Mouse (Mus musculus) gastrocnemius, postnatal 36 days (tissue): ENCODE results near the gene Cpa1. TPM values are rescaled to one million over a fixed set of nuclear protein-coding genes. Genes with fewer than 3 reads are reported as not detected.

Experiments used
- DNase-seq, 2 experiments: peaks; one replicate each; pipeline ENCODE4 v3.0.0; 2022
- intact Hi-C: fragments of 180-260 bp; cut with DNase I; formaldehyde crosslinking; loops from one replicate; pipeline ENCODE4 v1.15.1; 2025
- long read RNA-seq, 2 experiments: library from polyadenylated mRNA; stranded (forward); transcript quantifications; one replicate each; pipeline ENCODE4 v2.0.0; 2021
- total RNA-seq, 2 experiments: library from RNA; stranded (reverse); gene quantifications; 2 replicates each; pipeline ENCODE4 v1.2.3; 2021

The Cpa1 gene
- total RNA-seq, result not detected
- long read RNA-seq, experiment 1, result 0 reads
- long read RNA-seq, experiment 2, result 0 reads

DNA sequence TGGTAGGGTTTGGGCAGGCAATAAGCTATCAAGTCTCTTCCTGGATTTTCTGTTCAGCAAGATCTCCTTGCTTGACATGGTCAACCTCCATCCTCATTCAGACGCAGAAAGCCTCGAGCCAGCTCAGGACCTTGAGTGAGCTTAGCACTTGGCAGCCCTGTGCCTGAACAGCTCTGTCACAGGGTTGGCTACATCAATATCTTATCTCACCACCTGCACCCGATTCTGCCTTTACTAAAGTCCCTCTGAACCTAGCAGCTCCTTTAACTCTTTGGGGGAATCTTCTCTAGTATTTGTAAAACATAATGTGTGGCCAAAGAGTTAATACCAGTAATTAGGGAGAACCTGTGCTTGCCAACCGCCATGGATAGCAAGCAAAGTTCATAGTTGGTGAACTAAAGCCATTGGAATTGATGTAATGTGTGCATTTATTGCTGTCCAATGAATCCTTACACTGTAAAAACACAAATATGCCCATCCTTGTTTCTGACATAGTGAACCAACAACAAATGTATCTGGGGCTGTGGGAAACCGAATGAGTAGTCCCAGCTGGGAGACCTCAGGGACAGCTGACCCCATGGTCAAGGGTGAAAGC lies at the start of gene Cpa1:
Gene Cpa1, plus strand, starts transcription at position 545 of the 595 bp plus-strand sequence.
- no peak for DNase-seq
- intact Hi-C loops, result no loop called here

DNA sequence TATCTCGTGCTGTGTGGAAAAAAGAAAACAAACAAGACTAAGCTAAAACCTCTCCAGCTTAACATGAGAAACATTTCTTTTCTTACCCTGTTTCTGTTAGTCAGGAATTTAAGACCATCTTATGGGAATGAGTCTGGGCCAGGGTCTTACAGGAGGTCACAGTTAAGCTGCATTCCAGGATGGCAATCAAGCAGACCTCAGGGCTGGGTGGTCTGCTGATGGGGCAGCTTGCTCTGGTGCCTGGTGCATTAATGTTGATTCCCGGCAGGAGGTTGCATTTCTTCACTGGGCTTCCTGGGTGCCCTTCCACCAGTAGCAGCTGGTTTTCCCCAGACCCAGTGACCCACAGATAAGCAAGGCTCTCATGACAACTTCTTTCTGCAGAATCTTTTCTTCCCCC lies 49.2 kb upstream of the Cpa1 start:
- intact Hi-C loops, result no loop called here

DNA sequence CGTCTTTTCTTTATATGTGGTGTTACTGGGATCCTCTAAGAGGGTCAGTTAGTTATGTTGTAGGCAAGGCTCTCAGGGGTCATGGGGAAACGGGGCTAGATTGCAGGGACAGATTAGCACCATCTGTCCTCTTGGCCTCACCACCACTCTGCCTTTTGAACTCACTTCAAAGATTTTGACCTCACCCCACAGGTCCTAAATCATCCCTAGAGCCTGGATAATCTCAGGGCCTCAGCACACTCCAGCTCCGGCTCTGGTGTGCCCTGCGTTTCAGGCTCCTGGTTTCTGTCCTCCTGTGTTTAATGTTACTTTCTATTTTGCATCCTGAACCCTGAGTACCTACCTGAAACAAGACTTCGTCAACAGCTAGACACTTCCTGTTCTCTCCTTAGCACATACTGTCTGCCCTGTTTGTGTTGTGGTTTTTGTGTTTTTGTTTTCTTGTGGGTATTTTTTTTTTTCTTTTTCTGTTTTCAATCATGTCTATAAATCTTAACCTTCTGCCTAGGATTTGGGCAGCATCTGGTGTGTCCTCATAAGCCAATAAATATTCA lies 47.1 kb upstream of the Cpa1 start:
- no peak for DNase-seq

More for the DNA sequence above, 49.2 kb upstream of the Cpa1 start:
- no peak for DNase-seq

DNA sequence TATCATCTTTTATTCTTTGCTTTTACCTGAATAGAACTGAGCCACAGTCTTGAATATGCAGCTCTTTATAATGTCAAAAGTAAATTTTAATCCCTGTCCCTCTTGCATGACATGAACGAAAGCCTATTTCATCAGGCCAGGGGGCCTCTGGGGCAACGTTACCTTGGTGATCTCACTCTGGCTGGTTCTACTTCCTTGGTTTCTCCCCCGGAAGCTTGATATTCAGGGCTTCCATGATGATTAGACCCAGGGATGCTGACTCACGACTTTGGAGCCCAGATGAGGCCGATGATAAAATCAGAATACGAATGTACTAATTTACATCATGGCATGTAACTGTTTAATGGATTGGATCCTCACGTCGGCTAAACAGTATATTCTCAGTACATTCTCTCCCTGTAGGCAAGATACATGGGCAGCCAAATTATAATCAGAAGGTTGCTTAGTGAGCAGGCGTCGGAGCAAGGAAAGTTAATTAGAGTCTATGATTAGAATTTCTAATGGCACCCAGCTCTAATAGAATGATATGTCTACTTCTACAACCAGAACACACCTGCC lies 46.5 kb upstream of the Cpa1 start:
- intact Hi-C loops, result no loop called here
- DNase-seq, result no peak

More for the DNA sequence above, 47.1 kb upstream of the Cpa1 start:
- intact Hi-C loops, result no loop called here

DNA sequence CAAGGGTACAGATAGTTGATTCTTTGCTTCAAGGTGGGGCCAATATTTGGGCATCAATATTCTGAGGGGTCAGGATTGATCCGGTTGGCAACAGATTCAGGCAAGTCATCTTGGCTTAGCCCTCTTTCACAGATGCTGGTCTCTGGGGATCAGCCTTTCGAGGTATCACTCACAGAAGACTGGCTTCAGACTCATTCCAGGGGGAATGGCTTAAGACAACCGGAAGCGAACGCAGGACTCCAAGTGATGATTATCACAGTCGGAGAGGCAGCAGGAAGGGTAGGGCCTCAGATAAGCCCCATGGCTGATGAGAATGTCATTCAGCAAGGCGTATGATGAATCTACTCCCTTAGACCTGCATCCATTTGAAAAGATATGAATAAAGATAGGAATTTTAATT lies 44.7 kb upstream of the Cpa1 start:
- no peak for DNase-seq
- intact Hi-C loops, result no loop called here

DNA sequence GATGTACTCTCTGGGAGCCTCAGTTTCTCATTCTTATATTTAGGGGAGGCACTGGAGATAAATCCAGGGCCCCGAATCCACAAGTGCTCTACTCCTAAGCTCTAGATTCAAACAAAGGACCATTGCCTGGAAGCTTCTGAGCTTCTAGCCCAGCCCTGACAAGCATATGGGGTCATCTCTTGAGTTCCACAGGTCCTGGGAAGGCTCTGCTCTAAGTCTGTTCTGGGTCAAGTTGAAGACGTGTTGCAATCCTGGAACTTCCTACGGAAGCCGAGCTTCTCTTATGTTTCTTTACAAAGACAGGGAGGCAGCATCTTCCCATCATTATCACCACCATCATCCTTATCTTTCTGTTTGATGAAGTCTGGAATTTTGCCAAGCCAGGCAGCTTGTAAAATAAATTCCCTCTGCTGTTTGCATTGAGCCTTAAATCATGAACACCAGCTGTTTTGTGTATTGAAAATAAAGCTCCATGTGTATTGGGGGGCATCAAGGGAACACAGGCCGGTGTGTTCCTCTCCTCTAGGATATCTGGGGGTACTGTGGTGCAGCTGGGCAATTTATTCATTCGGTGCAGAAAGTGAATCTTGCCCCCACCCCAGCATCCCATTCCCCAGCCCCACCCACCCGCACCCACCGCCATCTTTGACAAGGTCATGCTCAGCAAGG lies 42.7 kb upstream of the Cpa1 start:
- intact Hi-C loops, result no loop called here

DNA sequence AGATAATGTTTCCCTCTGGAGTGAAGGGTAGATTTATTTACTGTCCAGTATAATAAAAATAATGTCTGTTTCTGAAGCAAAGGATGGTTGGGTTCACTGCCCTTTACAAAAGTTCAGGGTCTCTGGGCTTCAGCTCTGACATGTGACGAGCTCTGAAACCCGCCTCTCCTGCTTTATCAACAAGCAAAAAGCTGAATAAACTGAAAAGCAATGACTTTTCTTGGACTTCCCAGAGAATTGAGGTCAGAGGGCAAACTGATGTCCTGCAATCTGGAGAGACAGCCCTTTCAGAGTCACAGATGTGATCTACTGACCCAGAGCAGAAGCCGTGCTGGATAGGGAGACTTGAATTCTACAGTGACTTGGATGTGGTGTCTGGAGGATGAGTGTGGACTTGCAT lies 39.0 kb upstream of the Cpa1 start:
- intact Hi-C loops, result no loop called here
- DNase-seq, result no peak

More for the DNA sequence above, 42.7 kb upstream of the Cpa1 start:
- DNase-seq, result no peak

DNA sequence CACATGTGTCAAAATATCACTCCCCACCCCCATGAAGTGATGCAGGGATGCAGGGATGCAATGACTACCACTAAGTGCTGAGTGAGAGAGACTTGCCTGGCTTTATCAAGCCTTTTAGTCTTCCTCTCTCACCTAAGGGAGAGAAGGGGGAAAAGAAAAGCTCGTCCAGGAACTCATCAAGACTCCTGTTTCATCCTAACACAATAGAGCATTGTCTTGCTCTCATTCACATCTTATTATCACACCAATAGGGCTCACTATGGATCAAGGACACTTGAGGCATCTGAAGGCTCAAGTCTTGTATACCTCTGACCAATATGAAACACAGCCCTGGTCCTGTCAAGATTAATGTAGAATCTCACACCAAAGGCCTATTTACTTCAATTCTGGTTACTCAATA lies 38.0 kb upstream of the Cpa1 start:
- intact Hi-C loops, result no loop called here
- DNase-seq, result no peak

DNA sequence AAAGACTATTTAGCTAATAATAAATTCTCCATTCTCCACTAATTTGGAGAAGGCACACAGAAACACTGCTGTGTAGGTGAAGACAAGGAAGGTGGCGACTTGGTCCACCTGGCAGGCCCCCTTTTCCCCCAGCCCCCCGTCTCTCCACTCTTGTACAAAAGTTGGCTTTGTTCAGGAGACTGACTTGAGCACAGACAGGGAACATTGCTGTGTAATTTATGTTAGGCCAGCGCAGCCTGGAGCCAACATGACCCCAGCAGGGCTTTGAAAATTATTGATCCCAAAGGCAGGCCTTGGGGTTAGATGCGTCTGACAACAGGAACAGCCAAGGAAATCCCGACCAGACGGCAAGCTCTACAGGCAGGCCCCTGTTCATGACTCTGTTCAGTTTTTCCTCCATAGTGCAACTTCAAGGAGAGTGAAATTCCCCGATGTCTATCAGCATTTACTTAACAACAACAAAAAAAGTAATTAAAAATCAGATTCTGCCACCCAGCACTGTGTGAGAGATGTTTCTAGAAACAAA lies 34.6 kb upstream of the Cpa1 start:
- DNase-seq, result no peak
- intact Hi-C loops, result no loop called here

DNA sequence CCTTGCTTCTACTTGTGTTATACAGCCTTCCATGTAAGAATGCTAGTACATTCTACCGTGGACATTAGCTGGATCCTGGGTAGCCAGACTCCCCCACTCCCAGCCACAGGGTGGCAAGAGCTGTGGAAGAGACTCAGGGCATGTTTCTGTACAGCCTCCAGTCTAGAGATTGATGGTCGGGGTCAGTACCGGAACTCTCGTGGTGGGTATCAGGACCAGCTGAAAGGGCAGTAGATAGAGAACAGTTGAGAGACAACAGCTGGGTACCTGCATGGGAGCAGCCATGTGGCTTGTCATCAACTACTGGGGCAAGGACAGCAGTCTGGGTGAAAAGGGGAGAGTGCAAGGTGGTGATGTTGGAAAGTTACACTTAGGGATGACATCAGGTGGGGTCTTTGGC lies 33.9 kb upstream of the Cpa1 start:
- intact Hi-C loops, result no loop called here
- no peak for DNase-seq

DNA sequence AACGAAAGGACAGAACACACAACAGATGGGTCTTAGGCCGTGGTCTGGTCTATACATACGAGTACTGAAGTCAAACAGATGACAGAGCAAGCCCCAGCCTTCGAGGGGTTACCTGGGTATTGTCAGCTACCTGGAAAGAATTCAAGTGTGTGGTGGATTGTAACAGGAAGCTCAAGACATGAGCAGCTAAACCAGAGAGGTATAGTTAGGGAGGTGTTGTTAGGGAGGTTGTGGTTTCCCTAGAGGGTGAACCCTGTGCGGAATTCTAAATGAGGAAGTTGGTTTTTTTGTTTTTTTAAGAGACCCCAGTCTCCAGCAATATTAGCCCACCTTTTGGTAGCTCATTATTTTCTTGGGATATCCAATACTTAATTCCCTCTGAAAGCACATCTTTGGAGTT lies 33.3 kb upstream of the Cpa1 start:
- no peak for DNase-seq
- intact Hi-C loops, result no loop called here

DNA sequence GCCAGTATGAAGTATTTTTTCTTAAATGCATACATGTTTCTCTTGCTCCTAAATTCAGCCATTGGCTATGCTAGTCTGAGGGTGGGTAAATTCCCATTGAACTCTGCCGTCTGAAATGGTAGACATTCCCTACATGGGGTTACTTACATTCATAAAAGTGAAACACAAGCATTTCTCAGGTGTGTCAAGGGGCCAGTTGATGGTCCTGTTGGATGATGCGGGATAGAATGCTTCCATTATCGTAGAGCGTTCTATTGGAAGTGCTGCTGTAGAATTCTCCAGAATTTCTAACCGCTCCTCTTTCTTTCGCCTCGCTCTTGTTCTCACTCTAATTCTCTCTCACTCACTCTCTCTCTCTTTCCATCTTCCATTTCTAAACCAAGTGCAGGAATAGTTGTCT lies 28.3 kb upstream of the Cpa1 start, which contains the start of gene Cpa5:
Gene Cpa5, plus strand, starts transcription at position 301 of the 400 bp plus-strand sequence.
- DNase-seq, result no peak
- intact Hi-C loops, result no loop called here

DNA sequence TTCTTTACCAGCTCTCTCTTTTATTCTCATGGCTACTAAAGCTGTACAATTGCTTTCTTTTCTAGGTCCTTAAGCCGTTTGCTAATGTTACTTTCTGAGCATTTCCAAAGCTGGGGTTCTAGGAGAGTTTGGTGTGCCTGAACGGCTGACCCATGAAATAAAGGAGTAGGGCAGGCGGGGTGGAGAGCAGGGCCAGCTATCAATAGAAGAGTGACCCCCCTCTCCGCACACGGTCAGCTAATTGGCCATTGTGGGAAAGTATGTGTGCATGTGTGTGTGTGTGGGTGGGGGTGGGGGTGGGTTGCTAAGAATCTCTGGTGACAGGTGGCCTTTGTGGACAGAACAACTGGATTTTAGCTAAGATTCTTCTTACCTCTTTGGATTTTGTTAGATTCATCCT lies 27.8 kb upstream of the Cpa1 start:
- DNase-seq, result no peak
- intact Hi-C loops, result no loop called here

DNA sequence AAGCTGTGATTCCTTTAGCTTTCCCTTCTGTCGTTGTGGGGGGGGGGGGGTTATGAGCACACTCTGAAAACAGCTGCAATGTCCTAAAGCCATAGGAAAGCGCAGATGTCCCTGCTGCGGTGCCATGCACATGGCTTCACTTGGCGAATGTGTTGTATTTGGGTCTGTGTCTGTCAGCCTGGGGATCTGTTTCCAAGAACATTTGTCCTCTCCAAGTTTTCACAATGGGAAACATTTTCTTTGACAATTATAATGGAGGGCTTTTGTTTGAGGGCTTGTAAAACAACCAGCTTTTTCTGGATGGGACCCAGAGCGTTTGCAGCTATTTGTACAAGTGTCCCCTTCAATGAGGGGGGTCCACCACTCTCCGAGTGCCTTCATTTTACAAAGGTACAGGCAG lies 24.8 kb upstream of the Cpa1 start:
- DNase-seq, result peak in 1 of 2 experiments; percentile 6
- intact Hi-C loops, result no loop called here

DNA sequence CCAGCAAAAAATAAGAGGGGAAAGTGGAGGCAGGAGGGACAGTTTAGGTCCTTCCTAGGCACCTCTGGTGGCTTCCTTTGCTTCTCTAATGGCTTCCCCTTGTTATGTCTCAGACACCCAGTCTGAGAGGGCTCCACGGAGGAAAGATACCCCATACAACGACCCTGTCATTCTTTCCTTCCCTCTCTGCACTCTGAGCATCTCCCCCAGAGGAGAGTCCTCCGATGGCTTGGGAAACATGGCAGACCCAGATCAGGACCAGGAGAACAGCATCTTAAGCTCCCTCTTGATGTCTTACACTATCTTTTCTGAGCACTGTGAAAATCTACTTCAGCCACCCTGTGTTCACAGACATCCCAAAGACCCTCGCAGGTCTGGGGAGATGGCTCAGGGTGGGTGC lies 23.3 kb upstream of the Cpa1 start:
- peak in 1 of 2 experiments; percentile 2 for DNase-seq
- intact Hi-C loops, result no loop called here

DNA sequence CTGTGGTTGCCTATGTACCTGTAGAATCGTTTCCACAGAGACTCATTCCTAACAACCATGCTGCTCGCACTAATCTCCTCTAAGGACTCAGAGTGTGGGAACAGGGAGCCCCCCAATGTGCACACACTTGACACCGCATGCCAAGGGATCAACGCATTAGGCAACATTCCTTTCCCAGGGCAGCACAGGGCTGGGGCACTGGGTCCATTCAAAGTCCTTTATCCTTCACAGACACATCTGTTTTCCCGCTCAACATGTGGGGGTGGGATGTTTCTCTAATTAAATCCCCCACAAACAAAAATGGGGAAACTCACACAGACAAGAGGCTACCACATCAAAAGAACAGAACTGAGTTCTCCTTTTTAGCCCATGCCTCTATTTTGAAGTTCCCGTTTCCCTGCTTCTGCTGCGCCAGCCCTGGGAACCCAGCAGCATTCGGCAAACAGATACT lies 22.5 kb upstream of the Cpa1 start:
- peak in 1 of 2 experiments; percentile 10 for DNase-seq
- intact Hi-C loops, result no loop called here

DNA sequence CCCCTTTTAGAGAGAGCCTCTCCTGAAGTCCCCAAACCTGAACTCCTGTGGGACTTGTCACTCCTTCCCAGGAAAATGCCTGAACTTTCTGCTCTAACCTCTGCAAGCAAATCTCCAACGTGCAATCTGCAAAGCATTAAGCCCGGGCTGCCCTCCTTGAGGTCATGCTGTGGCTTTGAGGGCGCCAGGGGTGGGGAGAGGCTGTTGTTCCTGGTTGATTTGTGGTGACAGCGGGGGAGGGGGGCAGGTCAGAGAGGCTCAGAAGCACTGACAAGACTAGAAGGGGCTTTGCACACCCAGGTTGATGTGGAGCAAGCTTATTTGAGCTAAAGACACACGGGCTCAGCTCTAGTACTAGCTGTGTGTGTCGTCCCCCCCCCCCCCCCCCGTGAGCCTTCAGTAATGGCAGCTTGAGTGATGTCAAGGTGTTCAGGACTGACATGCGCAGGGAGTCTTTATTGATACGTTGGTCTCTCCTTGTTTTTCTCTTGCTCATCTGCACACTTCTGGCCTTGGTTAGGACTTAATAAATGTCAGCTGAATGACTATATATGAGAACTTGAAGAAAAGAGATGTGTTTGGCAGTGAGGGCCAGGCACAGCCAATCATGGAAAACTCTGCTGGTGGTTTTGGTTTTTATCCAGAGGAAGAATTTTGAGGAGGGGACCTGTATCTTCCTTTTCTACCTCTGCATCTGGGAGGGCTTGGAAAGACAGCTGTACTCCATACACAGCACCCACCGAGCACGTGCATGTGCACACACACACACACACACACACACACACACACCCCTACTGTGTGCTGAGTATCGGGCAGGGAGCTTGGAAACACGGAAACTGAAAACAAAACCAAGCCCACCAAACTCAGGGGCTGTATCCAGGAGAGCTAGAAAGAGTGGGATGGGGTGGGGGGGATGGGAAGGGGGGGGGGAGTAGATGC lies 21.7 kb upstream of the Cpa1 start:
- peak in 1 of 2 experiments; percentile 16 for DNase-seq

DNA sequence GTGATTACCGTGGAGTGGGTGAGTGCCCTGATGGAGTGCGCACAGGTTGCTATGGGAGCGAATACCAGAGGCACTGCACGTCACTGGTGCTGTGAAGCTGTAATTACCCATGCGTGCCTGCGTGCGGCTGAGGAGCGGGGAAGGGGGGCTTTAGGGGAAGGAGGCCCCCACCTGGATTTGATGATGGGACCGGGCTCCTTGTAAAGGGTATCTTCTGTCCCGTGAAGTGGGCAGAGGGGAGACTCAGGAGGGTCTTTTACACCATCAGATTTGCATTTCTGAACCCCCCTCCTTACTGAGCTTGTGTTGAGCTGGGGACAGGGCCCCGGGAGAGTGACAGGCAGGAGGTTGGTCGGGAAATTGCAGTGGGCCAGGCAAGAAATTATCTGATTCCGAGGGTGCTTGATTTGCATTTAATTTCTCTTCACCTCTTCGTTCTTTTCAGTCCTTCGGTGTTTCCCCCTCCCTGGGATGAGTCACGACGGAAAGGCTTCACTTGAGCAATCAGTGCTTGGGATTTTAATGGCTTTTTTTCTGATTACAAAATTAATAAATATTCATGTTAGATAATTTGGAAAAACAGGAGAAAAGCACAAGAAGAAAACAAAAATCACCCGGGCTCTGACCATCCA lies 20.9 kb upstream of the Cpa1 start:
- intact Hi-C loops, result no loop called here

More for the DNA sequence above, 21.7 kb upstream of the Cpa1 start:
- intact Hi-C loops, result no loop called here

DNA sequence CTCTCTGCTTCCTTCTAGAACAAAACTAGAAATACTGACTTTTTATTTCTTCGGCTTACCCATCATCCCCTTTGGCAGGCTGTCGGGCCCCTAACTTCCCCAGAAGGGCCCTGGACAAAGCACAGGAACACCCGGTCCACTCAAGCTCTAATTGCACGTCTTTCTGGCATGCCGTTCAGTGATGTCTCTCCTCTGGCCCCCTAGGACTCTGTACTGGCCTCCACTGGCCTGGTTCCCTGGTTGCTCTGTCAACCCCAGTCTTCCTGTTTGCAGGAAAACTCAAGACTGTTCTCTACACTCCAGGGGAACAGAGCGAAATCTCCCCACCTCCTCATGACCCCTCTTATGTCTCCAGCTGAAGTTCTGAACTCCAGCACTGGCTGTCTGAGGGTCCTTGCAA lies 20.3 kb upstream of the Cpa1 start:
- intact Hi-C loops, result no loop called here
- peak; percentile 21 to 48 for DNase-seq

More for the DNA sequence above, 20.9 kb upstream of the Cpa1 start:
- DNase-seq, result peak in 1 of 2 experiments; percentile 10

DNA sequence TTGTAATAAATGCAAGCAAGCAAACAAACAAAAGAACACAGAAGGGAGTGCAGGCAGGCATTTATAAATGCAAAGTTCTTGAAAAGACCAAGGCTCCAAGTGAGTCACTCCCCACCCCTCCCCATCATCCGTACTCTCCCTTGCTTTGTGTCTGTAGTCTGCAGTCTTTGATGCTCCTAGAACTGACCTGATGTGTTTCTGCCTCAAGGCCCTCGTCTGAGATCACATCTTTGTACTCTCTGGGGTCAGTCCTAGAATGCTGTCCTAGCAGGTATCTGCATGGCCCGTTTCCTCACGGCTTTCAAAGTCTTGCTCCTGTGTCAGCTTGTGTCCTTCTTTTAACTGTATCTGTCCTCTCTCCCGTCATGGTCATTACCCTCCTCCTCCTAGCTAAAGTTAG lies 19.4 kb upstream of the Cpa1 start:
- peak in 1 of 2 experiments; percentile 6 for DNase-seq
- intact Hi-C loops, result no loop called here
